Mouse (Mus musculus) G1E (cell line): ENCODE results near the gene Ldlrad3.

Experiments
- CTCF ChIP-seq: IDR thresholded peaks from 2 replicates; pipeline ENCODE4 v1.5.1; 2012; ENCODE audit warnings: low read depth, low read length, inconsistent platforms, mixed read lengths
- GATA1 ChIP-seq: IDR thresholded peaks from 2 replicates; pipeline ENCODE4 v1.6.1; 2012; ENCODE audit warnings: borderline replicate concordance, low read length, inconsistent platforms, mixed read lengths
- POLR2AphosphoS5 ChIP-seq: IDR thresholded peaks from 2 replicates; pipeline ENCODE4 v1.6.1; 2012; ENCODE audit warnings: low read depth, low read length, inconsistent platforms; ENCODE audit not compliant: insufficient replicate concordance
- TAL1 ChIP-seq: conservative IDR thresholded peaks from 2 replicates; pipeline ENCODE4 v1.6.1; 2012; ENCODE audit warnings: low read depth, low read length, inconsistent platforms, mixed read lengths

GRCm38 (mm10) chr2:102118988-102119460 lies 67.2 kb downstream of the Ldlrad3 start:
- TF ChIP-seq CTCF: no peak
- TF ChIP-seq GATA1: no peak
- no peak for TF ChIP-seq POLR2AphosphoS5
- TF ChIP-seq TAL1: no peak
